Mouse (Mus musculus): ENCODE results near the gene Tmed6.

- TF ChIP-seq CTCF (IDR thresholded peaks at IDR 0.05; ENCODE audit: low read depth, low read length): no peak
- no peak for TF ChIP-seq POLR2A (IDR thresholded peaks at IDR 0.05; ENCODE audit: extremely low read depth, insufficient read depth, low read length)
Observed at GRCm38 (mm10) chr8:107076239-107076888, 10.9 kb upstream of the Tmed6 start.

All from liver, adult 2 months (tissue).